Mouse (Mus musculus): ENCODE data around the gene Rpa3. TPM values are rescaled to one million over a fixed set of nuclear protein-coding genes. Genes with fewer than 3 reads are reported as not detected.

The Rpa3 gene
- total RNA-seq (2023): 10 to 100 TPM; 26.6 to 28.4 TPM

DNA sequence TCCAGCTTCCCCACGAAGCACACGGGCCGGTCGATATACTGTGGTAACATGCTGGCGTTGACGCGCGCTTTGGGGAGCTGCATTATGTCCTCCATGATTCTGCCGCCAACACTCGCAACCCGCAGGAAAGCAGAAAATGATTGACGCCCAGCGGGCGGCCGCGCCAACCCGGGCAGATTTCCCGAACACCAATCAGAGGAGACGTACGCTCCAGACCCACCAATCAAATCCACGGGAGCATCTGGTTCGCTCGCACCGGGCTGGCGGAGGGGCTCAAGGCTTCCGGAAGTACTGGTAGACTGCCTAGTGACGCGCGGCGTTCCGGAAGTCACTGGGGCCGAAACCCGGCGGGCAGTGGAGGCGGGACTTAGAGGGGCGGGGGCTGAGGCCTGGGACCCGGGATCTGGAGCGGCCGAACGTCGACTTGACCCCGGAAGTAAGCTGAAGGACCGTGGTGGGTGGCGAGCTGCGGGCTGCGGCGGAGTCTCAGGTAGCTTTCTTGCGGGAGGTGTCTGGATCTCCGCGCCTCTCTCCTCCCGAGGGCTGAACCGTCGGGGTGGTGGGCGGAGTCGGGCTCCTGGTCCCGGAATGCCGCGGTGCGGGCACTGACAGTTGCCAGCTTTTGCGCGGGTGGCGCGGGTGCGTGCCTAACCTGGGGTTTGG lies at the start of gene Rpa3, which contains the start of the genes Umad1 and Gm45062:
Gene Rpa3, minus strand, starts transcription at position 170 of the 663 bp plus-strand sequence.
Gene Umad1, plus strand, starts transcription at position 285 of the 663 bp plus-strand sequence.
Gene Gm45062, plus strand, starts transcription at position 447 of the 663 bp plus-strand sequence.

DNA sequence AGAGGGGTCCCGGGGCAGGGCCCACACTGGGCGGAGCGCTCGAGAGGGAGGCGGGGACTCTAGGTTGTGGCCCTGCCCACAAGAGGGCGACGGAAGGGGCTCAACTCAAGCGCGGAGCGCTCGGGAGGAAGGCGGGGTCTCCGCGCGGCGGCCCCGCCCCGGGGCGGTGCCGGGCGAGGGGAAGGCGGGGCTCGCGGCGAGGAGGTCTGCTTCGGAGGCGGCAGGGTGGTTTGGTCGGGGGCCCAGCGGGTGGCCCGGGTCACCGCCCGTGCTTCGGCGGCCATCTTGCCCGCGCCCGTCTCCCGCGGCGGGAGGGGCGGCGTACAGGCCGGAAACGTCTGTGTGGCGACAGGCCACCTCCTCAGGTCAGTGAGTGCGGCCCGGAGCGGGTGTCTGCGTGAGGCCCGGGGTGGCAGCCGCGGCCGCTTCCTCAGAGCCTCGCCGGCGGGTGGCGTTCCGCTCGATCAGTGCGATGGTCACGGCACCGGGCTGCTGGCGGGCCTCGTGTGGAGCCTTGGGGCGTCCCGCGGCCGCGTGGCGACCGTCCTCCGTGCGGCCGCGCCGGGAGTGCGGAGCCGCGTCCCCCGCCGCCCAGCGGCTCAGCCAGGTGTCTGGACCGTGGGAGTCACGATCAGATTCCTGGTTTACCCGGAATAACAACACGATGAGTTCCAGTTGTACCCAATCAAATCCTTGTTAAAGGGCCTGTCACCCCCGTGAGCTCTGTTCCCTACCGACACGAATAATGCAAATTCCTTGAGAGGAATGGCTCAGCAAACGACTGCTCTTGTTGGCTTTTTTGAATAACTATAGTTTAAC lies 49.7 kb downstream of the Rpa3 start, which contains the start of gene Mios:
Gene Mios, plus strand, starts transcription at position 176 of the 819 bp plus-strand sequence.

Other genes with a start within 250 kb of the Rpa3 start
- not detected for gene Col28a1, start 66.6 kb downstream of the Rpa3 start, total RNA-seq (2023)
- 10 to 100 TPM in 1 of 2 experiments, 1 to 10 TPM in 1; 9.3 to 10.3 TPM for gene Mios, start 50.0 kb downstream of the Rpa3 start, total RNA-seq (2023)
- 10 to 100 TPM; 15.5 to 20.4 TPM for gene Umad1, start 115 bp upstream of the Rpa3 start, total RNA-seq (2023)
- gene Gm45062, start 277 bp upstream of the Rpa3 start, total RNA-seq (2023): under 1 TPM in 1 of 2 experiments, not detected in 1; 0.35 TPM